Mouse (Mus musculus) frontal cortex, postnatal 25 days (tissue): ENCODE measurements around the gene Dnase2b.

Source experiments
- DNase-seq, 2 experiments: peaks; one replicate each; pipeline ENCODE4 v3.0.0; 2022; ENCODE audit warnings: low spot score in 2 of 2

Dnase2b gene

GRCm38 (mm10) chr3:146616533-146617283, 1.3 kb upstream of the Dnase2b start:
- no peak for DNase-seq

- no peak for DNase-seq
Measured at GRCm38 (mm10) chr3:146611821-146612220, 3.6 kb downstream of the Dnase2b start.

GRCm38 (mm10) chr3:146611261-146611660, 4.1 kb downstream of the Dnase2b start:
- DNase-seq, result no peak

- DNase-seq, result no peak
Measured at GRCm38 (mm10) chr3:146610322-146610721, 5.1 kb downstream of the Dnase2b start.

- no peak for DNase-seq
Measured at GRCm38 (mm10) chr3:146607368-146607767, 8.0 kb downstream of the Dnase2b start.

GRCm38 (mm10) chr3:146604647-146605046, 10.7 kb downstream of the Dnase2b start:
- DNase-seq, result no peak

GRCm38 (mm10) chr3:146602531-146602930, 12.9 kb downstream of the Dnase2b start:
- no peak for DNase-seq

GRCm38 (mm10) chr3:146601205-146601604, 14.2 kb downstream of the Dnase2b start:
- DNase-seq, result no peak

GRCm38 (mm10) chr3:146599198-146599900, 16.0 kb downstream of the Dnase2b start:
- no peak for DNase-seq

- DNase-seq, result no peak
Measured at GRCm38 (mm10) chr3:146598411-146598810, 17.0 kb downstream of the Dnase2b start.

GRCm38 (mm10) chr3:146596864-146597263, 18.5 kb downstream of the Dnase2b start:
- no peak for DNase-seq

GRCm38 (mm10) chr3:146596387-146596786, 19.0 kb downstream of the Dnase2b start:
- no peak for DNase-seq

- DNase-seq, result no peak
Measured at GRCm38 (mm10) chr3:146595440-146595839, 20.0 kb downstream of the Dnase2b start.

- no peak for DNase-seq
Measured at GRCm38 (mm10) chr3:146591601-146592000, 23.8 kb downstream of the Dnase2b start.

- DNase-seq, result no peak
Measured at GRCm38 (mm10) chr3:146591159-146591558, 24.2 kb downstream of the Dnase2b start.

GRCm38 (mm10) chr3:146589523-146589922, 25.9 kb downstream of the Dnase2b start:
- DNase-seq, result no peak

- DNase-seq, result no peak
Measured at GRCm38 (mm10) chr3:146586616-146587015, 28.8 kb downstream of the Dnase2b start.

- DNase-seq, result no peak
Measured at GRCm38 (mm10) chr3:146583908-146584307, 31.5 kb downstream of the Dnase2b start.

GRCm38 (mm10) chr3:146583478-146583877, 31.9 kb downstream of the Dnase2b start:
- no peak for DNase-seq

- no peak for DNase-seq
Measured at GRCm38 (mm10) chr3:146580039-146580729, 35.2 kb downstream of the Dnase2b start.

GRCm38 (mm10) chr3:146577591-146577990, 37.8 kb downstream of the Dnase2b start:
- DNase-seq, result no peak

GRCm38 (mm10) chr3:146571341-146571740, 44.1 kb downstream of the Dnase2b start:
- DNase-seq, result no peak

- DNase-seq, result no peak
Measured at GRCm38 (mm10) chr3:146570939-146571338, 44.5 kb downstream of the Dnase2b start.
